Mouse (Mus musculus): ENCODE results near the gene Cdc42ep5. TPM values are rescaled to one million over a fixed set of nuclear protein-coding genes. Genes with fewer than 3 reads are reported as not detected.

The Cdc42ep5 gene
- total and polyA plus RNA-seq, 2 experiments from 2014 or later: 4.0 to 6.7 TPM

DNA sequence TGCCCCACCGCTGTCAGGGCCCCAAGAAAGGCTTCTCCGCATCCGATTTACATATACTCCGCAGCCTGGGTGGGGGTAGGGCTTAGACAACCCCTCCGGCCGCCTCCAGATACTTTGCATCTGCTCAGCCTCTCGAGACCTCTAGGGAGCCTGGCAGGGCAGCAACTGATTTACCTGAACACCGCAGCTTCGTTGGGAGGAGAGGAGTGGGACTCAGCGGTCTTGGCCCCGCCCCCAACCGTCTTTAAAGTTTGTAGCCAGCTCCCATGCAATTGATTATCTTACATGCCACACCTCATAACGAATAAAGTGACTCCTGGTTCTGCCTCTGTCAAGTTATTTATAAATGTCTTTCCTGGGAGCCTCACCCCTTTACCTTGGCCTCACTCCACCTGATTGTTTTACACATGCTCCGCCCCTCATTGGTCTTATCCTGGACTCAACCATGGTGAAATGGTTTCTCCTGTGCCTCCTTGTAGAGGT, 14.6 kb downstream of the Cdc42ep5 start, which contains the start of gene Leng9:
Gene Leng9 (minus strand): TSS at position 316 of the 483 bp plus-strand sequence.
- Histone ChIP-seq H3K27ac (ENCODE audit: low read depth, low read length) (peak within 1 kb of the TSS; percentile 91), H3K36me3 (ENCODE audit: insufficient read depth) (peaks cover 31% of the 10 kb centered on the region), H3K4me1 (ENCODE audit: insufficient read depth) (no peaks in the 10 kb centered on the region), H3K27me3 (ENCODE audit: insufficient read depth, low read length) (peaks cover 9% of the 10 kb centered on the region), H3K4me3 (ENCODE audit: low read depth, low read length) (peak within 1 kb of the TSS; percentile 74), H3K4me2 (ENCODE audit: low read depth) (peak within 1 kb of the TSS; percentile 96), H3K9ac (peak within 1 kb of the TSS; percentile 83), H3K9me3 (ENCODE audit: low read length) (no peaks in the 10 kb centered on the region)
- ATAC-seq (peak; percentile 1; the same call in 1 of the 2 replicates), DNase-seq (peak; percentile 27)
- TF ChIP-seq CTCF (IDR thresholded peaks at IDR 0.05; ENCODE audit: low read depth): no peak
- WGBS: under 1% methylated on average over 14 of the region's 14 CpGs

DNA sequence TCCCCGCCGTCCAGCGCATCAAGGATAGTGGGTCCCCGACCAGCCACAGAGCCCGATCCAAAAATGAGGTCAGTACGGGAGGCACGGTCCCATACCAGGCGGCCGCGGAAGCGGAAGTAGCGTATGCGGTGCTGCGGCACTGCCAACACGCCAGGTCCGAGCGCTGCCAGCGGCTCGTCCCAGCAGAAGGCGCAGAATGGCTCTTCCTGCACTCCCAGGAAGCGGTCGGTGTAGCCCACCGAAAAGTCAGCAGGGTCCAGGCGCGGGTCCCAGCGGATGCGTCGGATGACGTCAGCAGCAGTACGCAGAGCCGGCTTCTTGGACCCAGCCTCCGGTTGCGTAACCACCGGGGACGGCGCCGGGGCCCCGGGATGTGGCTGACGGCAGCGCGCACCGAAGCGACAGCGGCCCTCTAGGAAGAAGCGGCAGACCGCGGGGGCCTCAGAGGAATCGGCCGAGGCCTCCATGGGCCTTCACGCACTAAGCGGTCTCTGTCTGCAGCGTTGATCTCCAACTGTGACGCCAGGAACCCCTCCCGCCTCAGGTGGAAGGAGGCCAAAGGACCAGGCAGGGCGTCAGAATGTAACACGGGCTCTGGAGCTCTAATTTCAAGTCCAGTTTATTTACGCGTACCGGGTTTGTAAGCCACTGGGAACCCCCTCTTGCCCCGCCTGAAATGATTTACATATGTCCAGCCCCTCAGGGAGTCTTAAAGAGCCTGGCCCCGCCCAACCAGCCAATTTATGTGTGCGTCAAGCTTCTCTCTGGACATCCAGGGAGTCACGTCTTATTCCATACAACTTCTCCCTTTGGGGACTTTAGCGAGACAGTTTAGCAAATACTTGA, 15.2 kb downstream of the Cdc42ep5 start:
- Histone ChIP-seq H3K4me2 (ENCODE audit: low read depth) (peak overlapping the region; percentile 96), H3K4me1 (ENCODE audit: insufficient read depth) (no peaks in the 10 kb centered on the region), H3K9me3 (ENCODE audit: low read length) (no peaks in the 10 kb centered on the region), H3K27ac (ENCODE audit: low read depth, low read length) (peak overlapping the region; percentile 91), H3K9ac (peak overlapping the region; percentile 83), H3K27me3 (ENCODE audit: insufficient read depth, low read length) (peaks cover 9% of the 10 kb centered on the region), H3K36me3 (ENCODE audit: insufficient read depth) (peaks cover 38% of the 10 kb centered on the region), H3K4me3 (ENCODE audit: low read depth, low read length) (peak overlapping the region; percentile 74)
- TF ChIP-seq CTCF (IDR thresholded peaks at IDR 0.05; ENCODE audit: low read depth): peak; percentile 5; the same call in 1 of the 2 replicates
- peak; percentile 85 for DNase-seq
- peak; percentile 83 for ATAC-seq
- under 1% methylated on average over 64 of the region's 64 CpGs for WGBS

DNA sequence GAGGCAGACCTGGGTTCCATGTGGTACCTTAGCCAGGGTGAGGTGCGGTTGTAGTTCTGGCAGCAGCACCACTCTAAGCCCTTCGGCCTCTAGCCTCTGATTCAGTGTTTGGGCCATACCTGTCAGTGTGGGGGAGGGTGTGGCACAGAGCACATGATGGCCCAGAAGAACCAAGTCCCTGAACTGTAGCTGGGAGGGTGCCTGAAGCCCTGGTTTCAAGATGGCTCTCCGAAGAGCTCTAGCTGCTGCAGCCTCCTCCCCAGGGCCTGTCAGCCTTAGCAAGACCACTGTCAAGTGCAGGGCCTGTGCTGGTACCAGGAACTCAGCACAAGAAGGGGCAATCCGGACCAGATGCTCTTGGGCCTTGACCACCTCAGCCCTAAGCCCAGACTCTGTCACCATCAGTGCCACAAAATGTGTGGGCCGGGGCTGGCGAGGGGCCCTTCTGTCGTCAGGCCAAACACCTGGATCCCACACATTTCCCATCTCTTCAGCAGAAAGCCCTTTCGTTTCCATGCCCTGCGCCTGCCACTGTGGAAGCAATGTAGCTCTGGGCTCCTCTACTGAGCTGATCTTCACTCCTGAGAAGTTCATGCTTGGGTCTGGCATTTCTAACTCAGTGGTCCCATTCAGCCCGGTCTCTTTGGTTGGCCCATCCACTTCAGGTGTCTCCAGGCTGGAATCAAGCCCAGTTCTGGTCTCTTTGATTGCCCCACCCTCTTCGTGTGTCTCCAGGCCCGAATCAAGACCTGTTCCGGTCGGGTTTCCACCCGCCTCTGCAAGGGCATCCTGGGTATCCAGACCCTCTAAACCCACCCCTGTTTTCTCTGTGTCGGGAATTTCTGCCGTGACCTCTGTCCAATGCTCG, 16.1 kb downstream of the Cdc42ep5 start:
- ATAC-seq (peak; percentile 32), DNase-seq (no peak)
- peak overlapping the region; percentile 91 for H3K27ac ChIP-seq (ENCODE audit: low read depth, low read length)
- no peaks in the 10 kb centered on the region for H3K9me3 ChIP-seq (ENCODE audit: low read length)
- no peak for TF ChIP-seq CTCF (IDR thresholded peaks at IDR 0.05; ENCODE audit: low read depth)
- H3K9ac ChIP-seq: peak overlapping the region; percentile 83
- 23% methylated on average over 18 of the region's 18 CpGs for WGBS
- H3K27me3 ChIP-seq (ENCODE audit: insufficient read depth, low read length): peaks cover 9% of the 10 kb centered on the region
- peaks cover 46% of the 10 kb centered on the region for H3K36me3 ChIP-seq (ENCODE audit: insufficient read depth)
- peak overlapping the region; percentile 96 for H3K4me2 ChIP-seq (ENCODE audit: low read depth)
- H3K4me1 ChIP-seq (ENCODE audit: insufficient read depth): no peaks in the 10 kb centered on the region
- peak overlapping the region; percentile 74 for H3K4me3 ChIP-seq (ENCODE audit: low read depth, low read length)

DNA sequence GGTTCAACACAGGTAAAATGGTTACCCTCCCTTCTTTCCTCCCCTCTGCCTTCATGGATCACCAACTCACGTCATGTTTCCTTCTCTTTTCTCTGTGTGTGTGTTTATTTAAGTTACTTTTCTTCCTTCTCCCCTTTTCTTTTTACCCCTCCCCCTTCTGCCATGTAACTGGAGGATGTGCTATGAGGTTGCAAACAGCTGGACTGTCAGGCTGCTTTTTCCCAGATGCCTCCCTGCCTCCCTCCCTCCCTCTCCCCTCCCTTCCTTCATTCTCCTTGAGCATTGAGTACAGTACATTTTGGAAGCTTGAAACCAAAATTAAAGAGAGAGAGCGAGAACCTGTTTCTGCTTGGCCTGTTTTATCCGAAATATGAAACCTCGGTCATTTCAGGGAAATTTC, 16.8 kb downstream of the Cdc42ep5 start:
- Histone ChIP-seq H3K9me3 (ENCODE audit: low read length) (no peaks in the 10 kb centered on the region), H3K4me2 (ENCODE audit: low read depth) (no peak overlapping the region), H3K27me3 (ENCODE audit: insufficient read depth, low read length) (peaks cover 9% of the 10 kb centered on the region), H3K4me3 (ENCODE audit: low read depth, low read length) (no peak overlapping the region), H3K9ac (0 out of 2 replicates have a peak overlapping the region, but pooled peaks have one; percentile 83), H3K4me1 (ENCODE audit: insufficient read depth) (no peaks in the 10 kb centered on the region), H3K27ac (ENCODE audit: low read depth, low read length) (no peak overlapping the region), H3K36me3 (ENCODE audit: insufficient read depth) (peaks cover 54% of the 10 kb centered on the region)
- ATAC-seq: no peak
- TF ChIP-seq CTCF (IDR thresholded peaks at IDR 0.05; ENCODE audit: low read depth): no peak
- 87% methylated on average over 4 of the region's 4 CpGs for WGBS
- DNase-seq: no peak

DNA sequence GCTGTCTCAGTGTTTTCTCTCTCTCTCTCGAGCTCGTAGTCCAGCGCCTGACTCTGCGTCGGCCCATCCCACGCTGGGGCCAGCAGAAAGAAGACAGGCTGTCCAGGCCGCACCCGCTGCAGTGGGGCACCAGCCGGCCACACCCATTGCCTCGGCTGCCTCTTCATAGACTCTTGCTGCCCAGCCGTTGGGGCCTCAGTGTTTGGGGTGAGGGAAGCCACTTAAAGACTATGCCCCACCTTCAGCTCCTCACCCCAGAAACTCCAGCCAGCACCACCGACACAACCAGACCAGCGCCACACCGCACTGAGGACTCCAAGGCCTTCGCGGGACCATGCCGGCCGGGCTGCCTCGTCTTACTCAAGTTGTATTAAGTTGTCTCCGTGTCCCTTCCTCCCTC, 17.3 kb downstream of the Cdc42ep5 start:
- no peak overlapping the region for H3K9ac ChIP-seq
- no peak for TF ChIP-seq CTCF (IDR thresholded peaks at IDR 0.05; ENCODE audit: low read depth)
- DNase-seq (no peak), ATAC-seq (no peak)
- no peaks in the 10 kb centered on the region for H3K9me3 ChIP-seq (ENCODE audit: low read length)
- no peak overlapping the region for H3K4me3 ChIP-seq (ENCODE audit: low read depth, low read length)
- no peaks in the 10 kb centered on the region for H3K4me1 ChIP-seq (ENCODE audit: insufficient read depth)
- WGBS: 90% methylated on average over 20 of the region's 20 CpGs
- no peak overlapping the region for H3K4me2 ChIP-seq (ENCODE audit: low read depth)
- peaks cover 58% of the 10 kb centered on the region for H3K36me3 ChIP-seq (ENCODE audit: insufficient read depth)
- peaks cover 9% of the 10 kb centered on the region for H3K27me3 ChIP-seq (ENCODE audit: insufficient read depth, low read length)
- H3K27ac ChIP-seq (ENCODE audit: low read depth, low read length): no peak overlapping the region

DNA sequence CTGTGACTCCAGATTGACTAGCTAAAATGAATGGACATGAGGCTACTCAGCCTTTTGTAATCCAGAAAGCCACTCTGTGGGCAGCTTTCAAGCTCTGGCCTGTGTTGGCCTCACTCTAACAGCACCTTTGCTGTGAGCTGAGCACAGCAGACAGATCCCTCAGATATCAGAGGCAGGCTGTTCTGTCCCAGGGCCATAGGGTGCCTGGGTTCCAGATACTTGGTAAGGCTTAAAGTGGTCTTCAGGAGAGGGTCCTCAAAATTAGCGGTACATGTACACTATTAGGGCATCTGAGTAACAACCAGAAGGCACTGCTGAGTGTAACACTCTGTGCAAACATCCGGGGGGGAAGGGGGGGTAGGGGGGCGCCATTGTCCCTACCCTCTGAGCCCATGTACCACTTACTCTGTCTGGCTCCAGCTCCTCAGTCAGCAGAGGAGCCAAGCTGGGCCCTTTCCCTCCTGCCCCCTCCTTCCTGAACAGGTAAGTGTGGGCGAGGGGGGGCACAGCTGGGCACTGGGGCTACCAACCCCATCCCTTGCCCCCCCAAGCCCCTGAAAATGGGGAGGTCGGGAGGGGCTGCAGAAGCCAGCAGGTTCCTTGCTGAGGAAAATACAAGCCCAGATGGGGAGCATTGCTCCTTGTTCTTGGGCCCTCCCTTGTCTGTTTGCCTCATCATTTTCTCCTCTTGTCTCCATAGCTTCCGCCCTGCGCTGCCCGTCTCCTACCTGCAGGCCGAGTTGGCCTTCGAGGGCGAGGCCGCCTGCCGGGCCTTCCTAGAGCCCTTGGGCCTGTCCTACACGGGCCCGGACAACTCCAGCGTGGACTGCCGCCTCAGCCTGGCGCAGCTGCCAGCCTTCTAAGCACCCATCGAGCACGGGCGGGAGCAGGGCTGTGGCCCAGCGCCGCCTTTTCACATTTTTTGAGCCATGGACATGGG, 18.1 kb downstream of the Cdc42ep5 start:
- H3K27me3 ChIP-seq (ENCODE audit: insufficient read depth, low read length): peaks cover 6% of the 10 kb centered on the region
- ATAC-seq: no peak

More for the DNA sequence above, 18.1 kb downstream of the Cdc42ep5 start:
- Histone ChIP-seq H3K36me3 (ENCODE audit: insufficient read depth) (peaks cover 67% of the 10 kb centered on the region), H3K4me1 (ENCODE audit: insufficient read depth) (no peaks in the 10 kb centered on the region), H3K4me2 (ENCODE audit: low read depth) (no peak overlapping the region), H3K27ac (ENCODE audit: low read depth, low read length) (no peak overlapping the region), H3K9ac (no peak overlapping the region), H3K9me3 (ENCODE audit: low read length) (no peaks in the 10 kb centered on the region), H3K4me3 (ENCODE audit: low read depth, low read length) (no peak overlapping the region)
- TF ChIP-seq CTCF (IDR thresholded peaks at IDR 0.05; ENCODE audit: low read depth): no peak
- WGBS: 95% methylated on average over 23 of the region's 23 CpGs
- DNase-seq: no peak

Data from forebrain, postnatal 0 days (tissue).